Mouse (Mus musculus) cerebellum, postnatal 4 days (tissue): ENCODE measurements at regions not wholly inside any gene's neighbourhood (a gene's known extent, or its start where the extent isn't known, plus 50 kb on each side); places are given as distances from the start of the nearest gene placed in this dataset.

Experiments
- DNase-seq, 2 experiments: peaks; one replicate each; pipeline ENCODE4 v3.0.0; 2022; ENCODE audit warnings: low spot score in 2 of 2, mixed read lengths in 1 of 2

DNA sequence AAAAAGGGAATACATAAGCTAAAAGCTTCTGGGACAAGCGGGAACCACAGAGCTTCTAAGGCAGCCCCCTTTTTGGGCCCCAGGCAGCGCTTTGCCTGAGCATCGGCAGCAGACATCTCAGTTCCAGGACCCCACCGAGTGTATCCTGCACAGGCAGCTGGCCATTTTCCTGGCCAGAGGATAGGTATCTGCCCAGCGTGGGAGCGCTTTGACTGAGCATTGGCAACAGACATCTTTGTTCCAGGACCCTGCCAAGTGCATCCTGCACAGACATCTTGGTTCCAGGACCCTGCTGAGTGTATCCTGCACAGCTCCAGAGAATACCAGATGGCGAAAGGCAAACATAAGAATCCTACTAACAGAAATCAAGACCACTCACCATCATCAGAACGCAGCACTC, 83.8 kb downstream of the Cypt2 start:
- DNase-seq: peak in 1 of 2 experiments; percentile 5
